Mouse (Mus musculus) kidney, adult 11 months (tissue): Measurements from ENCODE around the gene Ndufb4.

Experiments used
- DNase-seq: peaks from one replicate; pipeline ENCODE4 v3.0.0; 2022

Ndufb4 gene

GRCm38 (mm10) chr16:37634578-37634977, 19.7 kb downstream of the Ndufb4 start:
- DNase-seq: no peak

- DNase-seq: no peak
Measured at GRCm38 (mm10) chr16:37629011-37629410, 25.2 kb downstream of the Ndufb4 start.

- peak; percentile 58 for DNase-seq
Measured at GRCm38 (mm10) chr16:37628336-37628735, 25.9 kb downstream of the Ndufb4 start.

GRCm38 (mm10) chr16:37626388-37626949, 27.8 kb downstream of the Ndufb4 start:
- no peak for DNase-seq

GRCm38 (mm10) chr16:37622919-37623318, 31.3 kb downstream of the Ndufb4 start:
- DNase-seq: no peak

GRCm38 (mm10) chr16:37622403-37622802, 31.9 kb downstream of the Ndufb4 start:
- DNase-seq: no peak

GRCm38 (mm10) chr16:37617695-37618094, 36.6 kb downstream of the Ndufb4 start:
- no peak for DNase-seq

GRCm38 (mm10) chr16:37616104-37616503, 38.1 kb downstream of the Ndufb4 start:
- DNase-seq: no peak

- DNase-seq: no peak
Measured at GRCm38 (mm10) chr16:37615429-37615828, 38.8 kb downstream of the Ndufb4 start.

GRCm38 (mm10) chr16:37614540-37614939, 39.7 kb downstream of the Ndufb4 start:
- no peak for DNase-seq

GRCm38 (mm10) chr16:37612013-37612412, 42.2 kb downstream of the Ndufb4 start:
- no peak for DNase-seq

- DNase-seq: no peak
Measured at GRCm38 (mm10) chr16:37611072-37611471, 43.2 kb downstream of the Ndufb4 start.

- DNase-seq: no peak
Measured at GRCm38 (mm10) chr16:37610333-37610732, 43.9 kb downstream of the Ndufb4 start.

- DNase-seq: no peak
Measured at GRCm38 (mm10) chr16:37604243-37604642, 50.0 kb downstream of the Ndufb4 start.

GRCm38 (mm10) chr16:37603431-37603830, 50.8 kb downstream of the Ndufb4 start:
- no peak for DNase-seq

GRCm38 (mm10) chr16:37599326-37599725, 54.9 kb downstream of the Ndufb4 start:
- DNase-seq: no peak

- DNase-seq: no peak
Measured at GRCm38 (mm10) chr16:37598463-37598862, 55.8 kb downstream of the Ndufb4 start.

GRCm38 (mm10) chr16:37597412-37597811, 56.8 kb downstream of the Ndufb4 start:
- no peak for DNase-seq
